Mouse (Mus musculus) stomach, postnatal 0 days (tissue): ENCODE measurements around the gene Tectb.

Experiments
- CTCF ChIP-seq: IDR thresholded peaks from 2 replicates; pipeline ENCODE4 v1.5.1; 2016; ENCODE audit warnings: antibody characterized with exemption, low read depth, mild to moderate bottlenecking, moderate library complexity
- EP300 ChIP-seq: optimal IDR thresholded peaks from 2 replicates; pipeline ENCODE3; 2016; ENCODE audit warnings: antibody characterized with exemption

GRCm38 (mm10) chr19:55152983-55153382 is 27.6 kb upstream of the Tectb start:
- TF ChIP-seq CTCF = no peak
- TF ChIP-seq EP300 = no peak
